In genomic region chr8:124720133-124720532, GRCm38 (mm10) we compare ENCODE assay signal across 11 mouse cellular contexts. TPM values are rescaled to one million over a fixed set of nuclear protein-coding genes. Genes with fewer than 3 reads are reported as not detected.
DNase-seq lines count a peak whose midpoint lies in the region; ATAC-seq and TF ChIP-seq lines count a peak whose summit lies in the region.
"Had no signal": no experiment of that assay in that cellular context is flagged by ENCODE, and none has a peak within 500 bp of the region (broad histone marks: within the 10 kb centered on the region; RNA-seq: fewer than 3 reads in every experiment).

No protein-coding gene starts in this region.

- H3K79me2 ChIP-seq in heart, adult 2 months (replicated peaks; ENCODE audit: control insufficient read depth, insufficient read depth, low read length), result no peaks in the 10 kb centered on the region; the same call in none of the 2 replicates

- H3K9ac ChIP-seq in heart, adult 2 months (ENCODE audit: low read depth, low read length), result no peak overlapping the region

- H3K27me3 ChIP-seq in heart, adult 2 months (ENCODE audit: control insufficient read depth, insufficient read depth, low read length), result no peaks in the 10 kb centered on the region
- H3K27me3 ChIP-seq: limb, embryonic 15.5 days had no signal

- 0 out of 2 replicates have a peak, but pooled peaks have one; percentile 4 for TF ChIP-seq CTCF in heart, adult 2 months (IDR thresholded peaks at IDR 0.05)

- WGBS in heart, adult 2 months, result 78% methylated on average over 7 of the region's 7 CpGs

- no peak overlapping the region for H3K4me3 ChIP-seq in heart, adult 2 months

- no peak for TF ChIP-seq EP300 in heart, adult 2 months (IDR thresholded peaks at IDR 0.05; ENCODE audit: insufficient read depth, low read depth, low read length)

- H3K4me1 ChIP-seq in heart, adult 2 months (ENCODE audit: control insufficient read depth, insufficient read depth, low read length), result peaks cover 8% of the 10 kb centered on the region

- no peak for DNase-seq in heart, adult 2 months
- DNase-seq in heart, postnatal 4 days, result no peak
- DNase-seq in 3T3-L1 (ENCODE audit: low read depth, low spot score), result peak; percentile 36
- peak; percentile 30 for DNase-seq in NIH3T3 (ENCODE audit: low read depth)
- no peak for DNase-seq in embryo, embryonic 10.5 days (ENCODE audit: low spot score)
- no peak for DNase-seq in right cerebral cortex, adult 2 months (ENCODE audit: low spot score in 2 of 2)
- DNase-seq: right cerebral cortex, postnatal 4 days had no signal

- intact Hi-C loops in heart, adult 2 months (cut with DNase I), result no loop called here

- peak; percentile 28; the same call in 1 of the 2 replicates for ATAC-seq in megakaryocyte progenitor cell, adult 5-6 weeks (replicated peaks; ENCODE audit: poor library complexity)
- ATAC-seq in granulocyte monocyte progenitor cell, adult 5-6 weeks (replicated peaks; ENCODE audit: poor library complexity, severe bottlenecking), result no peak
- ATAC-seq: intestine, embryonic 16.5 days had no signal

- no peak for TF ChIP-seq POLR2A in heart, adult 2 months (IDR thresholded peaks at IDR 0.05; ENCODE audit: insufficient read depth, low read depth, low read length)

- no peak overlapping the region for H3K27ac ChIP-seq in heart, adult 2 months
- H3K27ac ChIP-seq: limb, embryonic 15.5 days had no signal

- H3K36me3 ChIP-seq in heart, adult 2 months (ENCODE audit: control insufficient read depth, insufficient read depth, low read length), result no peaks in the 10 kb centered on the region

RNA-seq across cellular contexts. Expression of gene Ttc13, which starts 1.6 kb away (rescaled TPM):
- 10 to 100 TPM; 14.7 to 15.1 TPM for total RNA-seq in heart, adult 2 months (2021)
- polyA plus RNA-seq in heart, adult 2 months (2012; rRNA removed), result 8.1 and 13.1 TPM in 2 replicates
- 10 to 100 TPM; 24.0 to 25.3 TPM for total RNA-seq in heart, postnatal 4 days (2021)
- 49.9 and 51.7 TPM in 2 replicates for total RNA-seq in megakaryocyte progenitor cell, adult 5-6 weeks (2015)
- 52.1 and 52.3 TPM in 2 replicates for total RNA-seq in megakaryocyte progenitor cell, adult 5-6 weeks (2017)
- 44.3 and 46.4 TPM in 2 replicates for total RNA-seq in granulocyte monocyte progenitor cell, adult 5-6 weeks (2014; fragmentation: Nextera tagmentation)
- 53.3 and 56.4 TPM in 2 replicates for total RNA-seq in granulocyte monocyte progenitor cell, adult 5-6 weeks (2017)

RNA-seq across cellular contexts. Expression of gene Arv1, which starts 1.8 kb away (rescaled TPM):
- 1 to 10 TPM; 3.1 to 4.2 TPM for total RNA-seq in heart, adult 2 months (2021)
- polyA plus RNA-seq in heart, adult 2 months (2012; rRNA removed), result 8.6 and 9.5 TPM in 2 replicates
- total RNA-seq in heart, postnatal 4 days (2021), result 10 to 100 TPM in 1 of 2 experiments, 1 to 10 TPM in 1; 9.7 to 10.8 TPM
- 10.1 and 13.3 TPM in 2 replicates for total RNA-seq in megakaryocyte progenitor cell, adult 5-6 weeks (2015)
- total RNA-seq in megakaryocyte progenitor cell, adult 5-6 weeks (2017), result 4.0 and 5.8 TPM in 2 replicates
- 7.8 and 18.3 TPM in 2 replicates for total RNA-seq in granulocyte monocyte progenitor cell, adult 5-6 weeks (2014; fragmentation: Nextera tagmentation)
- 5.4 and 5.7 TPM in 2 replicates for total RNA-seq in granulocyte monocyte progenitor cell, adult 5-6 weeks (2017)

RNA-seq across cellular contexts. Expression of gene Fam89a, which starts 31.5 kb away (rescaled TPM):
- total RNA-seq in heart, adult 2 months (2021), result 1 to 10 TPM; 1.6 to 2.1 TPM
- polyA plus RNA-seq in heart, adult 2 months (2012; rRNA removed), result 1.8 and 3.2 TPM in 2 replicates
- 1 to 10 TPM; 1.0 to 1.7 TPM for total RNA-seq in heart, postnatal 4 days (2021)
- not detected in 2 replicates for total RNA-seq in megakaryocyte progenitor cell, adult 5-6 weeks (2015)
- total RNA-seq in megakaryocyte progenitor cell, adult 5-6 weeks (2017), result not detected in 2 replicates
- not detected in 2 replicates for total RNA-seq in granulocyte monocyte progenitor cell, adult 5-6 weeks (2014; fragmentation: Nextera tagmentation)
- total RNA-seq in granulocyte monocyte progenitor cell, adult 5-6 weeks (2017), result not detected in 2 replicates

RNA-seq across cellular contexts. Expression of gene 2310022B05Rik, which starts 57.0 kb away (rescaled TPM):
- total RNA-seq in heart, adult 2 months (2021), result 10 to 100 TPM; 54.4 to 61.8 TPM
- polyA plus RNA-seq in heart, adult 2 months (2012; rRNA removed), result 64.3 and 65.1 TPM in 2 replicates
- total RNA-seq in heart, postnatal 4 days (2021), result 100 to 1,000 TPM; 173 to 189 TPM
- 6.3 and 7.0 TPM in 2 replicates for total RNA-seq in megakaryocyte progenitor cell, adult 5-6 weeks (2015)
- total RNA-seq in megakaryocyte progenitor cell, adult 5-6 weeks (2017), result 3.0 and 3.1 TPM in 2 replicates
- 9.6 and 10.7 TPM in 2 replicates for total RNA-seq in granulocyte monocyte progenitor cell, adult 5-6 weeks (2014; fragmentation: Nextera tagmentation)
- total RNA-seq in granulocyte monocyte progenitor cell, adult 5-6 weeks (2017), result 1.2 and 1.4 TPM in 2 replicates

Comparison
In these comparisons a context has a peak if more than half of its experiments do, and no peak if none do; other contexts are left out.
1. DNase-seq: peak in 3T3-L1 (single experiment) and NIH3T3 (single experiment); none in heart, adult 2 months (0 of 2), heart, postnatal 4 days (single experiment), embryo, embryonic 10.5 days (single experiment) and right cerebral cortex, adult 2 months (0 of 2).